Mouse (Mus musculus) thymus, adult 2 months (tissue): ENCODE measurements around the gene Cdk13.

Source experiments
- CTCF ChIP-seq: fragments of 200-500 bp; IDR thresholded peaks from 2 replicates; pipeline ENCODE4 v1.5.1; 2012; ENCODE audit warnings: mild to moderate bottlenecking, control low read depth, low read length, moderate library complexity, borderline replicate concordance; ENCODE audit not compliant: control insufficient read depth, poor library complexity, insufficient read depth; ENCODE audit errors: extremely low read depth
- POLR2A ChIP-seq: fragments of 200-500 bp; IDR thresholded peaks from 2 replicates; pipeline ENCODE4 v1.6.1; 2012; ENCODE audit warnings: mild to moderate bottlenecking, low read length, control low read depth, moderate library complexity; ENCODE audit not compliant: control insufficient read depth, poor library complexity, insufficient read depth; ENCODE audit errors: extremely low read depth

GRCm38 (mm10) chr13:17727922-17728321 lies 77.0 kb downstream of the Cdk13 start:
- no peak for TF ChIP-seq CTCF
- TF ChIP-seq POLR2A = no peak
